Mouse (Mus musculus) T-cell, adult 66 days (primary cell): ENCODE data around the gene Olfr357. TPM values are rescaled to one million over a fixed set of nuclear protein-coding genes. Genes with fewer than 3 reads are reported as not detected.

Experiments used
- total RNA-seq, 2 experiments: library from RNA; stranded (reverse); gene quantifications; 3 replicates in 1 of 2; 4 replicates in 1 of 2; pipeline ENCODE4 v1.2.4; 2023

Olfr357 gene
- total RNA-seq: not detected

DNA sequence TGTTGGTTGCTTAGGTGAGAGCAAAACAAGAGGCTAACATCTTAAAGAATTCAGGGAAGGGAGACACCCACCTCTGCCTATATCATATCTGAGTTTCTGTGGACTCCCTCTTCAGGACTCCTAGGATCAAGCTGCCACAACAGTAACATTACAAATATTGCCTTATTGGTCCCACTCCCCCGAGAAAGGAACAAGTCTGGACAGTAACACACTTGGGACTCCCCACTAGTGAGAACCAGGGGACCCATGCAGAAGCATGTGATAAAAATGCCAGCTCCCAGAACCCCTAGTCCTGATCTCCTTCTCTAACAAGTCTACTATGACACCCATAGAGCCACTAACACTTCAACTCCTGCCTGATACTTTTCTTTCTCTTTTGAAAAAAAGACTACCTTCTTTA is at the start of gene Olfr357:
TSS of gene Olfr357 (plus strand) at position 301 of the 400 bp plus-strand sequence.

DNA sequence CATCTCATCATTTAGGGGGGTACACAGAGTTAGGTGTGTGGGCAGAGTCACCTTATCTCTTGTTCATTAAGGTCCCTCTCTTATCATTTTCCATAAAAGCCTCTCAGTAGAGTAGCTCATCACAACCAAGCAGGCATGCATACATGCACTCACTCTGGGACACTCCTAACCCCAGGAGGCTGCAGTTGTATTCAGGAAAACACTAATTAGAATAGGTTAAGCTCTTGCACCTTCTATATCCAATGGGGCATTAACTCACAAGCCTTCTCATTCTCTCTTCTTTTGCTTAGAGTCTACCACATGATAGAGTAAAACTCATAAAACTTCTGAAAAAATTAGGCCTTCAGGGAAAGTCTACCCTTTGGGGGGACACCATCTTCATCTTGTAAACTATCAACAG is 15.6 kb downstream of the Olfr357 start, which contains the start of gene Olfr358:
TSS of gene Olfr358 (minus strand) at position 101 of the 400 bp plus-strand sequence.

Other genes with a start within 250 kb of the Olfr357 start
- not detected for gene Olfr348, start 209.6 kb upstream of the Olfr357 start, total RNA-seq
- gene Olfr50, start 203.3 kb upstream of the Olfr357 start, total RNA-seq: not detected
- not detected for gene Olfr3, start 176.8 kb upstream of the Olfr357 start, total RNA-seq
- not detected for gene Olfr350, start 147.5 kb upstream of the Olfr357 start, total RNA-seq
- under 1 TPM in 1 of 2 experiments, not detected in 1; 0.17 TPM for gene Olfr351, start 131.2 kb upstream of the Olfr357 start, total RNA-seq
- gene Olfr352, start 125.4 kb upstream of the Olfr357 start, total RNA-seq: not detected
- gene Olfr353, start 100.9 kb upstream of the Olfr357 start, total RNA-seq: not detected
- gene Olfr354, start 88.1 kb upstream of the Olfr357 start, total RNA-seq: not detected
- not detected for gene Olfr355, start 64.9 kb upstream of the Olfr357 start, total RNA-seq
- not detected for gene Olfr356, start 56.7 kb upstream of the Olfr357 start, total RNA-seq
- not detected for gene Olfr358, start 15.5 kb downstream of the Olfr357 start, total RNA-seq
- not detected for gene Olfr360, start 71.9 kb downstream of the Olfr357 start, total RNA-seq
- not detected for gene Olfr361, start 95.5 kb downstream of the Olfr357 start, total RNA-seq
- gene Olfr362, start 124.1 kb downstream of the Olfr357 start, total RNA-seq: not detected
- not detected for gene Olfr364-ps1, start 145.5 kb downstream of the Olfr357 start, total RNA-seq
- gene Olfr365, start 194.4 kb downstream of the Olfr357 start, total RNA-seq: under 1 TPM; 0.09 to 0.15 TPM
- gene Olfr366, start 217.7 kb downstream of the Olfr357 start, total RNA-seq: not detected